Mouse (Mus musculus) CD4-positive, CD25-positive, alpha-beta regulatory T cell (primary cell): ENCODE measurements around the gene Col24a1. TPM values are rescaled to one million over a fixed set of nuclear protein-coding genes. Genes with fewer than 3 reads are reported as not detected.

Source experiments
- polyA plus RNA-seq: library from polyadenylated mRNA; unstranded; fragments of 100-300 nt; shearing (Covaris generic); gene quantifications from one replicate; pipeline ENCODE4 v1.2.1, GENCODE M21; 2017

Gene Col24a1
- 0.26 TPM for polyA plus RNA-seq

DNA sequence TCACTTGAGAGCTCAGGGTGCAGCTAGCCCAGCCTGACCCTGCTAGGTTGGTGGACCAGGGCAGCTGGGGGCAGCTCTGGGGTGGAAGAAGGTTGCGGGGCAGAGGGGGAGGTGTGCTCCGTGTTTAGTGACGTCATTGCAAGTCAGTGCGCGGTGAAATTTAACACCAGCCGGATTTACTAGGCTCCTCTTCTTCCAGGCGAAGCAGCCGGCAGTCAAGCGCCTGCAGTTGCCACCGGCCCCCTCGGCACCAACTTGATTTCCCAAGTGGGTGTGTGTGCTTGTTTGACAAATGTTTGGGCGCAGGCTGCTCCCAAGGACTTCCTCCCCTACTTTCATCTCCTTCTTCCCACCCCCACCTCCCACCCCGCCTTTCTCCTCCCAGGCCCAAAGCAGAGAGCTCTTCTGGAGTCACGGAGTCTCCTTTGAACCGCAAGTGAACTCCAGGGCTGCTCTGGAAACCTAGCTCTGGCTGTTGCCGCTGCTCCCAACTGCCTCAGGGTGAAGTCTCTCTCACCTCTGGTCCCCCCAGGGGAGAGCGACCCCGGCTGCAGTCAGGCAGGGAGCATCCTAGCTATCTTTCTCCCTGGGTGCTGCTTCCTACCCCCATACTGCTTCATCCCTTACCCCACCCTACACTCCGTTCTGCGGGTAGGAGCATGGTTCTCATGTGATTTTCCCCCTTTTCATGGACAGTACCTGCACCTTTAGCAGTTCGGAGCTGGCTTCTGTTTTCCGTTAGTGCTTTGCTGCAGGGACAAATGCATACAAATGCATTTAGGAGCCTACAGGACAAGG lies at the start of gene Col24a1:
Col24a1 (plus strand) TSS at position 136 of the 798 bp plus-strand sequence.

DNA sequence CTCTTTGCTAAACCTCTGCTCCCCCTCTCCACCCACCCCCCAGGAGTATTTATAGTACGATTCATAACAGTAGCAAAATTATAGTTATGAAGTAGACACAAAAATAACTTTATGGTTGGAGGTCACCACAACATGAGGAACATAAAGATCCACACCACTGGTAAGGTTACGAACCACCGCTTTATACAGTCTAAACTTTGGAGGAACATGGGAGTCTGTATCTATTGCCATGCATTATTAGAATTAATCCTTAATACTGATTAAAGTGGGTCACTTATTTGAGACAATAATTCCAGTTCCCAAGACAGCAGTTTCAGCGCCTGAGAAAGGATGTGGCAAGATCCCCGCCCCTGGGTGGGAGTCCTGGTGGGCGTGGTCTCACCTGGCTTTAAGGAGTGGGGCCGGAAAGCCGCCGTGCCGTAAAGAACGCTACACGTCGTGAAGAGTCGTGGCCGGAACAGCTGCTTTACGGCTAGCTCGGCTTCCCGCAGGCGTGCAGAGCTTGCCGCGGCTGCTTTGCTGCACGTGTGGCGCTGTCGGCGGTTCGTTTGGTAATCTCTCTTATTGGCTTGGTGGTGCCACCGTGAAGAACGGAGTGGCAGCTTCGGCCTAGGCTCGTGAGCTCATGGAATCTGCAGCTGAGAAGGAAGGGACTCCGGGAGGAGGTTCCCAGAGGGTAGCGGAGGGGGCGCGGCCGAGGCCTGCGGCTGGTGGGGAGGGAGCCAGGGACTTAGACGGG lies 283.6 kb downstream of the Col24a1 start, which contains the start of gene Znhit6:
Znhit6 (plus strand) TSS at position 463 of the 739 bp plus-strand sequence.

Other genes with a start within 250 kb of the Col24a1 start
- gene Clca2, start 193.0 kb upstream of the Col24a1 start, polyA plus RNA-seq, result not detected
- gene Odf2l, start 173.9 kb upstream of the Col24a1 start, polyA plus RNA-seq, result 5.6 TPM